Mouse (Mus musculus): ENCODE results near the gene Stat4. TPM values are rescaled to one million over a fixed set of nuclear protein-coding genes. Genes with fewer than 3 reads are reported as not detected.
"Not testable (repeated sequence)": the region's sequence is repeated elsewhere in the genome, so short reads cannot be mapped to it uniquely, and the experiment has no call there.

Gene Stat4
- polyA plus RNA-seq, 1 experiment: 3.0 TPM

GRCm38 (mm10) chr1:52019621-52020020 lies 32.7 kb downstream of the Stat4 start:
- no peak overlapping the region for H3K4me3 ChIP-seq (replicated peaks)
- peaks cover 6% of the 10 kb centered on the region; the same call in 1 of the 2 replicates for H3K9me3 ChIP-seq
- peaks cover 64% of the 10 kb centered on the region for H3K36me3 ChIP-seq (replicated peaks; ENCODE audit: low read length)
- TF ChIP-seq GATA1 (IDR thresholded peaks at IDR 0.05; ENCODE audit: borderline replicate concordance, low read length) (no peak), FLI1 (IDR thresholded peaks at IDR 0.05; ENCODE audit: low read length) (no peak)
- H3K4me1 ChIP-seq: peaks cover 21% of the 10 kb centered on the region
- no peaks in the 10 kb centered on the region for H3K27me3 ChIP-seq (replicated peaks)

DNA sequence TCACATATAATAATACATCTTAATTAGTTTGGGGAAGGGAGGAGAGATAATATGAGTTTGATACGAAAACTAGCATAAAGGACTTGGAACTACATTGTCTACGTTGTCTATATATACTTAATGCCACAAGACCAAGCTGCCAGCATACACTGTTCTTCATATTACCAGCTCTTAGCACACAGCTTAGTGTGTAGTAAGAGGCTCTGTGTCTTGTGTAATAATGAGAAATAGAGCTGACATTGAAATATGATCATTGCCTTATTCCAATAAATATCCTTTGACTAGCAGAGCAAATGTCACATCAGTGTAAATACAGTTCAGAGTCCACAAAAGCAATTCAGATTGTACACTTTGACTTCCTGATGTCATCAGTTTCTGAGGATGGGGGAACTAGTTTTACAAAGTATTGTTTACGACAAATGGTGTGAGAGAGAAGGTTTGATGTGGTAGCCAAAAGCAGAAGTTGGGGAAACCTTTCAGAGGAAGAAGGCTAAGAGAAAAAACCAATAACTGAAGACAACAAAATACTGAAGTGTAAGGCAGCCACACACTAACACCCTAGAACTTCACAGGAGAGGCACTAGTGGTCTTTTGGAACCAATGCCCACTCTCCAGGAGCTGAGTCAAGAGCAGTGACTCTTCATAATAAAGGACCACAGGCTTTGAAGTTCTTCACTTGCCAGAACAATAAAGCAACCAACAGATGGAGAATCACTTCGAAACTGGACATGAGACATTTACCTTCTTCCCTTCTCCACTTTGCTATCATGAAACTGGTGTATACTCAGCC lies 35.2 kb downstream of the Stat4 start:
- Histone ChIP-seq H3K36me3 (replicated peaks; ENCODE audit: low read length) (peaks cover 79% of the 10 kb centered on the region), H3K27me3 (replicated peaks) (no peaks in the 10 kb centered on the region), H3K4me1 (peaks cover 30% of the 10 kb centered on the region), H3K4me3 (replicated peaks) (no peak overlapping the region), H3K9me3 (peaks cover 6% of the 10 kb centered on the region; the same call in 1 of the 2 replicates)
- no peak for TF ChIP-seq GATA1 (IDR thresholded peaks at IDR 0.05; ENCODE audit: borderline replicate concordance, low read length)
- TF ChIP-seq FLI1 (IDR thresholded peaks at IDR 0.05; ENCODE audit: low read length): no peak

DNA sequence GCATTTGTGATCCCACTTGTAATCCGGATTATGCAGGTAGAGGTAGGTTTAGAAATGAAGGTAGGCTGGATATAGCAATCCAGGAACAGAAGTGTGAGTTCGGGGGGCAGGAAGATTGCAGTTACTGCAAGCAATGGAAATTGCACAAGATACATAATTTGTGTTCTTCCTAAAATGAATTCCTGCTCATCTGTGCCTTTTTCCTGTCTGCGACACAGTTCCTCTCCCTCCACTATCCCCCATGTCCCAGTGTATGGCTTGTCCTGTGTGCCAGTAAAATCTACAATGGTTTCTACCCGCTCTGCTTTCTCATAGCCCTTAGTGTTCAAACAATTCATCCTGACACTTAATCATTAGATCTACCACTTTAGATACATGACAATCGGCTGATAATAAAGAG lies 41.7 kb downstream of the Stat4 start:
- peaks cover 24% of the 10 kb centered on the region for H3K4me1 ChIP-seq
- H3K36me3 ChIP-seq (replicated peaks; ENCODE audit: low read length): peaks cover 79% of the 10 kb centered on the region
- H3K9me3 ChIP-seq: peaks cover 5% of the 10 kb centered on the region; the same call in 1 of the 2 replicates
- H3K27me3 ChIP-seq (replicated peaks): no peaks in the 10 kb centered on the region
- TF ChIP-seq FLI1 (IDR thresholded peaks at IDR 0.05; ENCODE audit: low read length) (no peak), GATA1 (IDR thresholded peaks at IDR 0.05; ENCODE audit: borderline replicate concordance, low read length) (no peak)
- H3K4me3 ChIP-seq (replicated peaks): no peak overlapping the region

DNA sequence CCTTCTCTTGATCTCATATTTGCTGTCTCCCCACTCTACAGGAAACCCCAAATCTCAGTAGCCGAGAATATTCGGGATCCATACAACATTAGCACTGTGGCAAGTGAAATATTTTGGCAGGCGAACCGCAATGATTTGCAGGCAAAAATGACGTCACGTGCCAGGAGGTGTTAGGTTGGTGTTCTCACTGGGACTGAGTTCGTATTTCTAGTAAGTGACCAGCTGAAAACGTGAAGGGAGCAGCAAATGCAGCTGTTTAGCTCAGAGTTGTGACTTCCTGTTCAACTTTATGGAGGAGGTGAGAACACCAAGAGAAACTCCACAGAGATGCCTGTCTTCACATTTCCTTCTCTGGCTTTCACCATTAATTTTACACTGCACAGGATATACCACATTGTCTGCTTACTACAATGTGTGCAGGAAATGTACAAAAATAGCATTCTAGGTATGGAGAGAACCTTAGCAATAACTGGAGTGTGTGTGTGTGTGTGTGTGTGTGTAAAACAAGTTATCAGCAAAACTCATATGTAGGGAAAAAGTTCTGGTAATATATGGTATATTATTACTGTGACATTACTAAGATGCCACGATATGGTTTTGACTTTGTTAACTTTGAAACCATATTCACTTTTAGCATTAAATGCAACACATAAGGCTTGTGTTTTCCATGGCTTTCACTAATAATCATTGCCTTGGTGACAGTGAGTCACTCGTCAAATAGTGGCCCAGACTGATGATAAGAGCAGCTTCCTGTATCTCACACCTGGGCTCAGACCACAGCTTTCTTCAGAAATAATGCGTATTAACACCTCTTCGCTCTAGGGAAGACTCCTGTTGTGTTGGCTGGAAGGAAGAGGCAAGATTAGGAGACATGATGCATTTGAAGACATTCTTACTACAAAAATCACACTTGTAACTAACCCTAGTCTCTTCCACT lies 48.1 kb downstream of the Stat4 start:
- TF ChIP-seq FLI1 (IDR thresholded peaks at IDR 0.05; ENCODE audit: low read length) (no peak), GATA1 (IDR thresholded peaks at IDR 0.05; ENCODE audit: borderline replicate concordance, low read length) (no peak)
- Histone ChIP-seq H3K4me1 (peaks cover 34% of the 10 kb centered on the region), H3K27me3 (replicated peaks) (no peaks in the 10 kb centered on the region), H3K36me3 (replicated peaks; ENCODE audit: low read length) (peaks cover 84% of the 10 kb centered on the region), H3K9me3 (no peaks in the 10 kb centered on the region), H3K4me3 (replicated peaks) (no peak overlapping the region)

DNA sequence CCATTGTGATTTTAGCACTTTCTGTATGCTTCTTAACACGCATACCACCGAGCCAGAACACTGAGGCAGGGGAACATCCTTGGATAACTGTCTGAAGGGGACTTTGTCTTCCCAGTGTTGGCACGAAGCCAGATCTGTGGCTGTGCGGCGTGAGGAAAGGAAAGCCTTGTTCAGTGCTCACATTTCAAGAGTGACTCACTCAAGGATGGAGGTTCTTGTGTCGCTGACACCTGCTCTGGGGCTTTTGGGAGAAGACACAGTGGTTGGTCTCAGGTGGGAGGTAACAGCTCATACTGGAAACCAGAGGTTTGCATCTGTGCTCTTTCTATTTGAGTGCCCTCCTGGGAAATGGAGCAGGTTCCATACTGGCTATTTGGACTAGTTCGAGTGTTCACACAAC lies 52.2 kb downstream of the Stat4 start:
- Histone ChIP-seq H3K4me3 (replicated peaks) (no peak overlapping the region), H3K4me1 (peaks cover 41% of the 10 kb centered on the region), H3K9me3 (no peaks in the 10 kb centered on the region), H3K36me3 (replicated peaks; ENCODE audit: low read length) (peaks cover 62% of the 10 kb centered on the region), H3K27me3 (replicated peaks) (no peaks in the 10 kb centered on the region)
- no peak for TF ChIP-seq FLI1 (IDR thresholded peaks at IDR 0.05; ENCODE audit: low read length)
- no peak for TF ChIP-seq GATA1 (IDR thresholded peaks at IDR 0.05; ENCODE audit: borderline replicate concordance, low read length)

- Histone ChIP-seq H3K4me1 (peaks cover 37% of the 10 kb centered on the region), H3K27me3 (replicated peaks) (no peaks in the 10 kb centered on the region), H3K4me3 (replicated peaks) (no peak overlapping the region), H3K9me3 (no peaks in the 10 kb centered on the region), H3K36me3 (replicated peaks; ENCODE audit: low read length) (peaks cover 57% of the 10 kb centered on the region)
- no peak for TF ChIP-seq GATA1 (IDR thresholded peaks at IDR 0.05; ENCODE audit: borderline replicate concordance, low read length)
- TF ChIP-seq FLI1 (IDR thresholded peaks at IDR 0.05; ENCODE audit: low read length): no peak
Observed at GRCm38 (mm10) chr1:52039626-52040025, 52.7 kb downstream of the Stat4 start.

DNA sequence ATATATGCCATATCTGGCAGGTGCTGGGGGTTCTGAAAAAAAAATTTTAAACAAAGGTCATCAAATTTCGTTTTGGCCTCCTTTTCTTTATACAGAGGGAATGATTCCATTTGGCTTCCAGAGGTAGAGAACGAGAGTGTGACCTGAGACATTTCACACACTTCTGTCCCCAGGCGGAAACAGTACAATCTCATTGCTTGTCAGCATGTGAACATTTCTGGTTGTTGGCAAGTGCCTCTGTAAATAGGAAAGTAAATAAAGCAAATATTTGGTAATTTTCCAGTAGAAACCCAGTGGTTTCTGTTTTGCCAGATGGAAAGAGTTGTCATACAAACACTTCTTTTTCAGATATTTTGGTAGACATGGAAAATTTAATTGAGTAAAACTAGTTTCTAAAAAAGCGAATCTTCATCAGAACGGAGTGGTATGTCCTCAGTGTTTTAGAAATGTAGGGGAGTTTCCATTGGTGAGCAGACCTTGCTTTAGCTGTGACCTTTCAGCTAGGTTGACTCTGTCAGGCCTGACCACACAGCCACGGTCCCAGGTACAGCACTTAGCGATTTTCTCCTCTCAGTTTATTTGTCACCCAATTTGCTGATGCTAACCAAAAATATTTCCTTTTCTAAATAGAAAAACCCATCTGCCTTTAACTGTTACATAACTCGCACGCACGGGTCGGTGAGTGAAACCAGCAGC lies 53.6 kb downstream of the Stat4 start:
- Histone ChIP-seq H3K4me3 (replicated peaks) (no peak overlapping the region), H3K9me3 (no peaks in the 10 kb centered on the region), H3K4me1 (peaks cover 36% of the 10 kb centered on the region), H3K36me3 (replicated peaks; ENCODE audit: low read length) (peaks cover 49% of the 10 kb centered on the region), H3K27me3 (replicated peaks) (no peaks in the 10 kb centered on the region)
- TF ChIP-seq GATA1 (IDR thresholded peaks at IDR 0.05; ENCODE audit: borderline replicate concordance, low read length) (no peak), FLI1 (IDR thresholded peaks at IDR 0.05; ENCODE audit: low read length) (no peak)

- Histone ChIP-seq H3K9me3 (no peaks in the 10 kb centered on the region), H3K4me1 (peaks cover 51% of the 10 kb centered on the region), H3K27me3 (replicated peaks) (no peaks in the 10 kb centered on the region), H3K4me3 (replicated peaks) (no peak overlapping the region), H3K36me3 (replicated peaks; ENCODE audit: low read length) (peaks cover 27% of the 10 kb centered on the region)
- TF ChIP-seq GATA1 (IDR thresholded peaks at IDR 0.05; ENCODE audit: borderline replicate concordance, low read length): no peak
- no peak for TF ChIP-seq FLI1 (IDR thresholded peaks at IDR 0.05; ENCODE audit: low read length)
Observed at GRCm38 (mm10) chr1:52043191-52043590, 56.2 kb downstream of the Stat4 start.

- peaks cover 42% of the 10 kb centered on the region for H3K4me1 ChIP-seq
Observed at GRCm38 (mm10) chr1:52046891-52047290, 59.9 kb downstream of the Stat4 start.

More at GRCm38 (mm10) chr1:52046891-52047290, 59.9 kb downstream of the Stat4 start:
- H3K27me3 ChIP-seq (replicated peaks); H3K4me3 ChIP-seq (replicated peaks); H3K9me3 ChIP-seq: not testable (repeated sequence)
- peaks cover 32% of the 10 kb centered on the region for H3K36me3 ChIP-seq (replicated peaks; ENCODE audit: low read length)
